Mouse (Mus musculus): Measurements from ENCODE around the gene Lims1. TPM values are rescaled to one million over a fixed set of nuclear protein-coding genes. Genes with fewer than 3 reads are reported as not detected.
"Not testable (repeated sequence)": the region's sequence is repeated elsewhere in the genome, so short reads cannot be mapped to it uniquely, and the experiment has no call there.

The Lims1 gene
- 10 to 100 TPM; 34.3 to 41.9 TPM for total RNA-seq (2021)
- long read RNA-seq, experiment 1, full-length matches to known transcripts, result 5 of 12 reads
- long read RNA-seq, experiment 1, partial matches to known transcripts, result 0 of 12 reads
- long read RNA-seq, experiment 1, other reads (novel, unspliced or antisense), result 7 of 12 reads
- long read RNA-seq, experiment 2, full-length matches to known transcripts, result 3 of 13 reads
- long read RNA-seq, experiment 2, partial matches to known transcripts, result 0 of 13 reads
- long read RNA-seq, experiment 2, other reads (novel, unspliced or antisense), result 10 of 13 reads

GRCm38 (mm10) chr10:58323028-58323991, at the start of gene Lims1:
Gene Lims1 (plus strand): TSS chr10:58323466.
- peak; percentile 98 to 99 for DNase-seq
- intact Hi-C loops (cut with DNase I), result no loop called here

- no peak for DNase-seq
- intact Hi-C loops (cut with DNase I), result loop anchor here (10.0 kb wide), 1 partner anchor 173 kb away; no protein-coding TSS in a partner anchor
Measured at GRCm38 (mm10) chr10:58282238-58282637, 41.0 kb upstream of the Lims1 start.

GRCm38 (mm10) chr10:58290742-58291141, 32.5 kb upstream of the Lims1 start:
- intact Hi-C loops (cut with DNase I), result no loop called here
- DNase-seq, result no peak

GRCm38 (mm10) chr10:58294246-58294645, 29.0 kb upstream of the Lims1 start:
- intact Hi-C loops (cut with DNase I), result no loop called here
- DNase-seq, result no peak

GRCm38 (mm10) chr10:58295605-58296004, 27.7 kb upstream of the Lims1 start:
- no peak for DNase-seq
- intact Hi-C loops (cut with DNase I), result no loop called here

- intact Hi-C loops (cut with DNase I), result no loop called here
- DNase-seq, result no peak
Measured at GRCm38 (mm10) chr10:58304996-58305395, 18.3 kb upstream of the Lims1 start.

GRCm38 (mm10) chr10:58306897-58307296, 16.4 kb upstream of the Lims1 start:
- intact Hi-C loops (cut with DNase I), result no loop called here
- no peak for DNase-seq

GRCm38 (mm10) chr10:58310791-58311190, 12.5 kb upstream of the Lims1 start:
- DNase-seq, result no peak
- intact Hi-C loops (cut with DNase I), result no loop called here

GRCm38 (mm10) chr10:58312887-58313286, 10.4 kb upstream of the Lims1 start:
- DNase-seq, result no peak
- intact Hi-C loops (cut with DNase I), result no loop called here

- DNase-seq, result no peak
- intact Hi-C loops (cut with DNase I), result no loop called here
Measured at GRCm38 (mm10) chr10:58320881-58321280, 2.4 kb upstream of the Lims1 start.

GRCm38 (mm10) chr10:58322361-58323027, 772 bp upstream of the Lims1 start:
- no peak for DNase-seq
- intact Hi-C loops (cut with DNase I), result no loop called here

- intact Hi-C loops (cut with DNase I), result no loop called here
- no peak for DNase-seq
Measured at GRCm38 (mm10) chr10:58326271-58326670, 3.0 kb downstream of the Lims1 start.

GRCm38 (mm10) chr10:58327836-58328235, 4.6 kb downstream of the Lims1 start:
- intact Hi-C loops (cut with DNase I); DNase-seq: not testable (repeated sequence)

- no peak for DNase-seq
- intact Hi-C loops (cut with DNase I), result no loop called here
Measured at GRCm38 (mm10) chr10:58328517-58329108, 5.3 kb downstream of the Lims1 start.

GRCm38 (mm10) chr10:58330635-58331034, 7.4 kb downstream of the Lims1 start:
- intact Hi-C loops (cut with DNase I), result no loop called here
- no peak for DNase-seq

- DNase-seq, result no peak
- intact Hi-C loops (cut with DNase I), result no loop called here
Measured at GRCm38 (mm10) chr10:58331741-58332140, 8.5 kb downstream of the Lims1 start.

GRCm38 (mm10) chr10:58333414-58333813, 10.1 kb downstream of the Lims1 start:
- intact Hi-C loops (cut with DNase I), result no loop called here

GRCm38 (mm10) chr10:58336156-58336555, 12.9 kb downstream of the Lims1 start:
- no peak for DNase-seq
- intact Hi-C loops (cut with DNase I), result no loop called here

More at GRCm38 (mm10) chr10:58333414-58333813, 10.1 kb downstream of the Lims1 start:
- DNase-seq, result no peak

- DNase-seq, result not testable (repeated sequence)
Measured at GRCm38 (mm10) chr10:58337091-58337490, 13.8 kb downstream of the Lims1 start.

GRCm38 (mm10) chr10:58338590-58338989, 15.3 kb downstream of the Lims1 start:
- DNase-seq, result no peak
- intact Hi-C loops (cut with DNase I), result no loop called here

More at GRCm38 (mm10) chr10:58337091-58337490, 13.8 kb downstream of the Lims1 start:
- intact Hi-C loops (cut with DNase I), result not testable (repeated sequence)

All from gastrocnemius, postnatal 36 days (tissue).